Mouse (Mus musculus): Measurements from ENCODE around the gene Grin2b. TPM values are rescaled to one million over a fixed set of nuclear protein-coding genes. Genes with fewer than 3 reads are reported as not detected.

The Grin2b gene
- polyA plus RNA-seq, 1 experiment from 2014 or later = not detected

- Histone ChIP-seq H3K4me1 (replicated peaks; ENCODE audit: control insufficient read depth, insufficient read depth) (no peaks in the 10 kb centered on the region), H3K27ac (replicated peaks) (no peak overlapping the region), H3K4me3 (ENCODE audit: low read depth, low read length) (no peak overlapping the region), H3K9me3 (ENCODE audit: control insufficient read depth, low read length) (no peaks in the 10 kb centered on the region), H3K27me3 (ENCODE audit: control insufficient read depth, insufficient read depth, low read length) (no peaks in the 10 kb centered on the region), H3K9ac (ENCODE audit: low read length) (no peak overlapping the region), H3K36me3 (ENCODE audit: control insufficient read depth, insufficient read depth, low read length) (no peaks in the 10 kb centered on the region), H3K4me2 (replicated peaks; ENCODE audit: low read depth) (no peak overlapping the region)
- ATAC-seq (ENCODE audit: low FRiP score, low TSS enrichment) (no peak), DNase-seq (ENCODE audit: low spot score) (no peak)
- 78% methylated on average over 3 of the region's 3 CpGs for WGBS
- TF ChIP-seq EP300 (optimal IDR thresholded peaks at IDR 0.05) (no peak), CTCF (IDR thresholded peaks at IDR 0.05; ENCODE audit: low read depth) (no peak)
Observed at GRCm38 (mm10) chr6:135843755-135844154, 329.6 kb downstream of the Grin2b start.

DNA sequence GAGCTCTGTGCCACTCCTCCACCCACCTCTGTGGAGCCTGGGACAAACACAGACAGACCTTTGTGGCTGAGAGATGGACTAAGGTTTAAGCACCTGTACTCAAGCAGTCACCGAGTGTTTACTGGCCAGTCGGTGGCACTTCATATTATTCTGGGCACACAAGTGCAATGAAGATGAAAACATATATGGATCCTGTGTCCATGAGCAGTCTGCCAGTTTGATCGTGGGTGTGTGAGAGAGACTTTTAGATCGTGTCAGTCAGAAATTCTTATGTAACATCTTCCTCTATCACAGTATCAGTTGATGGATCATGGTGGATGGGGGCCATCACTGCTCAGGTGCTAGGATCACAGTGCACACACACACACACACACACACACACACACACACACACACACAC lies 337.0 kb downstream of the Grin2b start:
- H3K36me3 ChIP-seq (ENCODE audit: control insufficient read depth, insufficient read depth, low read length) = no peaks in the 10 kb centered on the region
- no peak overlapping the region for H3K27ac ChIP-seq (replicated peaks)
- H3K4me2 ChIP-seq (replicated peaks; ENCODE audit: low read depth) = no peak overlapping the region
- DNase-seq (ENCODE audit: low spot score) (no peak), ATAC-seq (ENCODE audit: low FRiP score, low TSS enrichment) (no peak)
- H3K4me1 ChIP-seq (replicated peaks; ENCODE audit: control insufficient read depth, insufficient read depth) = no peaks in the 10 kb centered on the region
- H3K27me3 ChIP-seq (ENCODE audit: control insufficient read depth, insufficient read depth, low read length) = no peaks in the 10 kb centered on the region
- H3K9ac ChIP-seq (ENCODE audit: low read length) = no peak overlapping the region
- no peak for TF ChIP-seq CTCF (IDR thresholded peaks at IDR 0.05; ENCODE audit: low read depth)
- no peak for TF ChIP-seq EP300 (optimal IDR thresholded peaks at IDR 0.05)
- H3K9me3 ChIP-seq (ENCODE audit: control insufficient read depth, low read length) = no peaks in the 10 kb centered on the region
- 89% methylated on average over 4 of the region's 4 CpGs for whole genome bisulfite sequencing
- H3K4me3 ChIP-seq (ENCODE audit: low read depth, low read length) = no peak overlapping the region

GRCm38 (mm10) chr6:135833542-135833941 lies 339.8 kb downstream of the Grin2b start:
- no peaks in the 10 kb centered on the region for H3K36me3 ChIP-seq (ENCODE audit: control insufficient read depth, insufficient read depth, low read length)
- no peak overlapping the region for H3K27ac ChIP-seq (replicated peaks)
- no peak overlapping the region for H3K4me3 ChIP-seq (ENCODE audit: low read depth, low read length)
- no peak overlapping the region for H3K9ac ChIP-seq (ENCODE audit: low read length)
- H3K9me3 ChIP-seq (ENCODE audit: control insufficient read depth, low read length) = no peaks in the 10 kb centered on the region
- 67% methylated on average over 5 of the region's 5 CpGs for WGBS
- no peak for TF ChIP-seq EP300 (optimal IDR thresholded peaks at IDR 0.05)
- TF ChIP-seq CTCF (IDR thresholded peaks at IDR 0.05; ENCODE audit: low read depth) = peak; percentile 54
- no peak for ATAC-seq (ENCODE audit: low FRiP score, low TSS enrichment)
- H3K27me3 ChIP-seq (ENCODE audit: control insufficient read depth, insufficient read depth, low read length) = no peaks in the 10 kb centered on the region
- H3K4me1 ChIP-seq (replicated peaks; ENCODE audit: control insufficient read depth, insufficient read depth) = no peaks in the 10 kb centered on the region
- no peak for DNase-seq (ENCODE audit: low spot score)
- no peak overlapping the region for H3K4me2 ChIP-seq (replicated peaks; ENCODE audit: low read depth)

- Histone ChIP-seq H3K9ac (ENCODE audit: low read length) (no peak overlapping the region), H3K27me3 (ENCODE audit: control insufficient read depth, insufficient read depth, low read length) (no peaks in the 10 kb centered on the region), H3K4me3 (ENCODE audit: low read depth, low read length) (no peak overlapping the region), H3K27ac (replicated peaks) (no peak overlapping the region), H3K36me3 (ENCODE audit: control insufficient read depth, insufficient read depth, low read length) (no peaks in the 10 kb centered on the region), H3K4me1 (replicated peaks; ENCODE audit: control insufficient read depth, insufficient read depth) (no peaks in the 10 kb centered on the region), H3K4me2 (replicated peaks; ENCODE audit: low read depth) (no peak overlapping the region), H3K9me3 (ENCODE audit: control insufficient read depth, low read length) (no peaks in the 10 kb centered on the region)
- DNase-seq (ENCODE audit: low spot score) = no peak
- no peak for ATAC-seq (ENCODE audit: low FRiP score, low TSS enrichment)
- 78% methylated on average over 3 of the region's 3 CpGs for WGBS
- no peak for TF ChIP-seq EP300 (optimal IDR thresholded peaks at IDR 0.05)
- TF ChIP-seq CTCF (IDR thresholded peaks at IDR 0.05; ENCODE audit: low read depth) = no peak
Observed at GRCm38 (mm10) chr6:135832041-135832440, 341.3 kb downstream of the Grin2b start.

GRCm38 (mm10) chr6:135831032-135831431 lies 342.3 kb downstream of the Grin2b start:
- TF ChIP-seq CTCF (IDR thresholded peaks at IDR 0.05; ENCODE audit: low read depth) (no peak), EP300 (optimal IDR thresholded peaks at IDR 0.05) (no peak)
- 87% methylated on average over 1 of the region's 1 CpGs for WGBS
- Histone ChIP-seq H3K4me3 (ENCODE audit: low read depth, low read length) (no peak overlapping the region), H3K9ac (ENCODE audit: low read length) (no peak overlapping the region), H3K36me3 (ENCODE audit: control insufficient read depth, insufficient read depth, low read length) (no peaks in the 10 kb centered on the region), H3K4me2 (replicated peaks; ENCODE audit: low read depth) (no peak overlapping the region), H3K4me1 (replicated peaks; ENCODE audit: control insufficient read depth, insufficient read depth) (no peaks in the 10 kb centered on the region), H3K27me3 (ENCODE audit: control insufficient read depth, insufficient read depth, low read length) (no peaks in the 10 kb centered on the region), H3K9me3 (ENCODE audit: control insufficient read depth, low read length) (no peaks in the 10 kb centered on the region), H3K27ac (replicated peaks) (no peak overlapping the region)
- no peak for DNase-seq (ENCODE audit: low spot score)
- ATAC-seq (ENCODE audit: low FRiP score, low TSS enrichment) = no peak

DNA sequence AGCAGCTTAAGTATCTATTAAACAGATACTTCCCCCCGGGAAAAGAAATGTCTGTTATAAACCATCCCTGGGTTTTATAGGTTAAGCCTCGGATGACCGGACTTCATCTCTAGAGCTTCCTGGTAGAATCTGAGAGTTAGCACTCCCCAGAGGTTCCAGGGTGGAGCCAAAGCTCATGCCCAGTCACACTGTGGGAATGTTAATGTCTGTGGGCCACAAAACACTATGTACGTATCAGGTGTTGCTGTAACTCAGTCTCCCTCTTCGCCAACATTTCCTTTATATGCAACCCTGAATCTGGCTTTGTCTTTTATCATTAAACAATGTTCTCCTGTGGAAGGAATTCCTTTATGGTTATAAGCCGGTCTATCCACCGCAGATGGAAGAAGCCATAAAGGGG lies 343.9 kb downstream of the Grin2b start:
- no peak overlapping the region for H3K4me3 ChIP-seq (ENCODE audit: low read depth, low read length)
- H3K9me3 ChIP-seq (ENCODE audit: control insufficient read depth, low read length) = no peaks in the 10 kb centered on the region
- DNase-seq (ENCODE audit: low spot score) = no peak
- H3K27me3 ChIP-seq (ENCODE audit: control insufficient read depth, insufficient read depth, low read length) = no peaks in the 10 kb centered on the region
- 79% methylated on average over 7 of the region's 7 CpGs for WGBS
- no peak overlapping the region for H3K27ac ChIP-seq (replicated peaks)
- ATAC-seq (ENCODE audit: low FRiP score, low TSS enrichment) = no peak
- H3K36me3 ChIP-seq (ENCODE audit: control insufficient read depth, insufficient read depth, low read length) = no peaks in the 10 kb centered on the region
- no peak overlapping the region for H3K9ac ChIP-seq (ENCODE audit: low read length)
- H3K4me1 ChIP-seq (replicated peaks; ENCODE audit: control insufficient read depth, insufficient read depth) = no peaks in the 10 kb centered on the region
- TF ChIP-seq EP300 (optimal IDR thresholded peaks at IDR 0.05) (no peak), CTCF (IDR thresholded peaks at IDR 0.05; ENCODE audit: low read depth) (no peak)
- H3K4me2 ChIP-seq (replicated peaks; ENCODE audit: low read depth) = no peak overlapping the region

Measured in stomach, postnatal 0 days (tissue).